Comparison of ENCODE assay signal across 8 mouse cellular contexts in genomic region chr5:12562204-12562603, GRCm38 (mm10).
DNase-seq lines count a peak whose midpoint lies in the region; TF ChIP-seq lines count a peak whose summit lies in the region.

No protein-coding gene starts in this region.

- no peak overlapping the region for H3K4me3 ChIP-seq in lung, adult 2 months (replicated peaks; ENCODE audit: extremely low read depth, low read depth, low read length)

- 38% methylated on average over 5 of the region's 5 CpGs for WGBS in lung, adult 2 months

- no peaks in the 10 kb centered on the region; the same call in 1 of the 2 replicates for H3K4me1 ChIP-seq in lung, adult 2 months (ENCODE audit: control insufficient read depth, insufficient read depth, low read length)

- peak; percentile 22; the same call in 1 of the 2 replicates for TF ChIP-seq CTCF in lung, adult 2 months (IDR thresholded peaks at IDR 0.05; ENCODE audit: insufficient read depth, low read length)

- intact Hi-C loops in heart, postnatal 36 days (cut with DNase I) = loop anchor here (1.0 to 5.0 kb wide), 3 partner anchors 565 to 1067 kb away; partner anchors contain the start of gene Sema3a

- TF ChIP-seq POLR2A in lung, adult 2 months (IDR thresholded peaks at IDR 0.05; ENCODE audit: borderline replicate concordance, extremely low read depth, low read depth, low read length) = no peak

- DNase-seq in CD4-positive, CD25-positive, alpha-beta regulatory T cell, adult 2 months (ENCODE audit: low read depth, low spot score) = peak; percentile 45
- DNase-seq in ZHBTc4 (ENCODE audit: low read depth, low spot score) = peak; percentile 75
- DNase-seq in cerebellum, postnatal 4 days (ENCODE audit: low spot score in 2 of 2) = peak; percentile 23 to 50
- peak; percentile 20 to 25 for DNase-seq in heart, postnatal 36 days
- peak; percentile 53 to 74 for DNase-seq in kidney, postnatal 25 days
- DNase-seq in lung, adult 2 months = peak; percentile 20
- peak; percentile 37 for DNase-seq in retina, adult 2 months (ENCODE audit: low read depth, low spot score)
- DNase-seq in spleen, adult 18-20 months = no peak

Comparison
In these comparisons a context has a peak if more than half of its experiments do, and no peak if none do; other contexts are left out.
1. DNase-seq: peak in CD4-positive, CD25-positive, alpha-beta regulatory T cell, adult 2 months (single experiment), ZHBTc4 (single experiment), cerebellum, postnatal 4 days (2 of 2), heart, postnatal 36 days (2 of 2), kidney, postnatal 25 days (2 of 2), lung, adult 2 months (single experiment) and retina, adult 2 months (single experiment); none in spleen, adult 18-20 months (0 of 2).